Mouse (Mus musculus) MEL (cell line): ENCODE results near the gene Ttc12. TPM values are rescaled to one million over a fixed set of nuclear protein-coding genes. Genes with fewer than 3 reads are reported as not detected.

Experiments
- DNase-seq: peaks from one replicate; pipeline ENCODE4 v3.0.0; 2011; ENCODE audit warnings: low read depth, low spot score
- H3K27ac ChIP-seq: 2 replicates; pipeline ENCODE4 v1.5.1; 2012; ENCODE audit warnings: low read depth, mild to moderate bottlenecking, control low read depth, low read length, moderate library complexity; ENCODE audit not compliant: control insufficient read depth
- H3K27me3 ChIP-seq, 2 experiments: fragments of 150-350 bp in 1 of 2; sonication (generic) in 1 of 2; 2 replicates each; pipeline ENCODE4 v1.6.1; 2012; ENCODE audit warnings: low read length in 2 of 2, mild to moderate bottlenecking in 2 of 2, improper control_type of control experiment in 1 of 2, moderate library complexity in 1 of 2; ENCODE audit not compliant: insufficient read depth in 2 of 2, control insufficient read depth in 1 of 2
- H3K36me3 ChIP-seq, 2 experiments: 2 replicates each; pipeline ENCODE4 v1.6.1; 2012 to 2014; ENCODE audit warnings: low read length in 2 of 2, improper control_type of control experiment in 1 of 2, inconsistent platforms in 1 of 2, mild to moderate bottlenecking in 1 of 2; ENCODE audit not compliant: insufficient read depth in 2 of 2, control insufficient read depth in 1 of 2
- H3K4me1 ChIP-seq, 2 experiments: fragments of 150-350 bp in 1 of 2; sonication (generic) in 1 of 2; 2 replicates each; pipeline ENCODE4 v1.6.1; 2012; ENCODE audit warnings: low read length in 2 of 2, improper control_type of control experiment in 1 of 2, mild to moderate bottlenecking in 1 of 2; ENCODE audit not compliant: insufficient read depth in 2 of 2, control insufficient read depth in 1 of 2
- H3K4me3 ChIP-seq, 2 experiments: fragments of 150-350 bp in 1 of 2; sonication (generic) in 1 of 2; 2 replicates each; pipeline ENCODE4 v1.5.1; 2012; ENCODE audit warnings: low read depth in 2 of 2, low read length in 2 of 2, mild to moderate bottlenecking in 2 of 2, moderate library complexity in 2 of 2, control low read depth in 1 of 2, improper control_type of control experiment in 1 of 2; ENCODE audit not compliant: control insufficient read depth in 1 of 2, insufficient read depth in 1 of 2
- H3K79me2 ChIP-seq: 2 replicates; pipeline ENCODE4 v1.6.1; 2012; ENCODE audit warnings: mild to moderate bottlenecking, low read length, moderate library complexity; ENCODE audit not compliant: control insufficient read depth, poor library complexity, insufficient read depth
- H3K9ac ChIP-seq: 2 replicates; pipeline ENCODE4 v1.6.1; 2012; ENCODE audit warnings: low read depth, mild to moderate bottlenecking, control low read depth, low read length, moderate library complexity; ENCODE audit not compliant: control insufficient read depth, poor library complexity, severe bottlenecking
- H3K9me3 ChIP-seq: fragments of 150-350 bp; sonication (generic); replicated peaks from 2 replicates; pipeline ENCODE4 v1.6.1; 2012; ENCODE audit warnings: mild to moderate bottlenecking, low read length, improper control_type of control experiment, moderate library complexity; ENCODE audit not compliant: insufficient read depth
- BHLHE40 ChIP-seq: IDR thresholded peaks from 2 replicates; pipeline ENCODE4 v1.6.1; 2012; ENCODE audit warnings: low read depth, mild to moderate bottlenecking, inconsistent platforms, low read length, improper control_type of control experiment, borderline replicate concordance
- CHD1 ChIP-seq: IDR thresholded peaks from 2 replicates; pipeline ENCODE4 v1.6.1; 2012; ENCODE audit warnings: low read depth, mild to moderate bottlenecking, inconsistent platforms, low read length, improper control_type of control experiment
- CTCF ChIP-seq, 3 experiments: IDR thresholded peaks in 2 of 3; conservative IDR thresholded peaks in 1 of 3; 2 replicates each; pipeline ENCODE4 v1.5.1; 2011 to 2012; ENCODE audit warnings: low read length in 3 of 3, low read depth in 2 of 3, mild to moderate bottlenecking in 2 of 3, improper control_type of control experiment in 1 of 3, inconsistent platforms in 1 of 3, mixed read lengths in 1 of 3, moderate library complexity in 1 of 3; ENCODE audit not compliant: control insufficient read depth in 1 of 3, insufficient read depth in 1 of 3, poor library complexity in 1 of 3, severe bottlenecking in 1 of 3
- E2F4 ChIP-seq: IDR thresholded peaks from 2 replicates; pipeline ENCODE4 v1.6.1; 2011; ENCODE audit warnings: low read depth, low read length, improper control_type of control experiment, borderline replicate concordance
- ELF1 ChIP-seq: IDR thresholded peaks from 2 replicates; pipeline ENCODE4 v1.6.1; 2014; ENCODE audit warnings: low read depth, mild to moderate bottlenecking, inconsistent platforms, low read length, improper control_type of control experiment, moderate library complexity
- EP300 ChIP-seq, 2 experiments: IDR thresholded peaks; 2 replicates each; pipeline ENCODE4 v1.6.1; 2011; ENCODE audit warnings: improper control_type of control experiment in 2 of 2, low read length in 2 of 2, low read depth in 1 of 2, mild to moderate bottlenecking in 1 of 2
- JUND ChIP-seq: IDR thresholded peaks from 2 replicates; pipeline ENCODE4 v1.6.1; 2011; ENCODE audit warnings: low read depth, mild to moderate bottlenecking, improper control_type of control experiment, low read length
- KAT2A ChIP-seq: conservative IDR thresholded peaks from 2 replicates; pipeline ENCODE4 v1.6.1; 2012; ENCODE audit warnings: low read depth, low read length, improper control_type of control experiment, inconsistent platforms
- MAFK ChIP-seq: IDR thresholded peaks from 2 replicates; pipeline ENCODE4 v1.6.1; 2011; ENCODE audit warnings: low read depth, mild to moderate bottlenecking, low read length, improper control_type of control experiment, borderline replicate concordance
- MXI1 ChIP-seq: IDR thresholded peaks from 2 replicates; pipeline ENCODE4 v1.6.1; 2011; ENCODE audit warnings: mild to moderate bottlenecking, low read depth, low read length, improper control_type of control experiment
- MYB ChIP-seq: IDR thresholded peaks from 2 replicates; pipeline ENCODE4 v1.6.1; 2011; ENCODE audit warnings: mild to moderate bottlenecking, low read depth, low read length, improper control_type of control experiment
- MYC ChIP-seq: IDR thresholded peaks from 2 replicates; pipeline ENCODE4 v1.6.1; 2011; ENCODE audit warnings: low read depth, mild to moderate bottlenecking, low read length, improper control_type of control experiment, moderate library complexity
- NELFE ChIP-seq: IDR thresholded peaks from 2 replicates; pipeline ENCODE4 v1.6.1; 2011; ENCODE audit warnings: low read depth, low read length, improper control_type of control experiment
- POLR2AphosphoS5 ChIP-seq: IDR thresholded peaks from 2 replicates; pipeline ENCODE4 v1.6.1; 2012; ENCODE audit warnings: low read depth, borderline replicate concordance, mild to moderate bottlenecking, inconsistent platforms, low read length, moderate library complexity, mixed read lengths
- RCOR1 ChIP-seq: IDR thresholded peaks from 2 replicates; pipeline ENCODE4 v1.6.1; 2012; ENCODE audit warnings: low read depth, mild to moderate bottlenecking, inconsistent platforms, low read length, improper control_type of control experiment
- SIN3A ChIP-seq: IDR thresholded peaks from 2 replicates; pipeline ENCODE4 v1.6.1; 2012; ENCODE audit warnings: low read length, improper control_type of control experiment, inconsistent platforms
- TCF12 ChIP-seq: IDR thresholded peaks from 2 replicates; pipeline ENCODE4 v1.6.1; 2014; ENCODE audit warnings: low read depth, mild to moderate bottlenecking, inconsistent platforms, low read length, improper control_type of control experiment, moderate library complexity
- USF1 ChIP-seq: IDR thresholded peaks from 2 replicates; pipeline ENCODE4 v1.6.1; 2014; ENCODE audit warnings: low read depth, mild to moderate bottlenecking, inconsistent platforms, low read length, improper control_type of control experiment, moderate library complexity
- ZMIZ1 ChIP-seq: IDR thresholded peaks from 2 replicates; pipeline ENCODE4 v1.6.1; 2012; ENCODE audit warnings: low read depth, mild to moderate bottlenecking, inconsistent platforms, low read length, improper control_type of control experiment, moderate library complexity
- ZNF384 ChIP-seq: IDR thresholded peaks from 2 replicates; pipeline ENCODE4 v1.6.1; 2012; ENCODE audit warnings: low read depth, mild to moderate bottlenecking, inconsistent platforms, low read length, improper control_type of control experiment
- polyA plus RNA-seq, 2 experiments: library from polyadenylated mRNA; stranded (reverse) in 1 of 2; unstranded in 1 of 2; fragments of >175 nt in 1 of 2; fragments of >200 nt in 1 of 2; gene quantifications; 2 replicates each; pipeline versions ENCODE4 v1.2.1 to v1.2.4; 2012; ENCODE audit warnings: low replicate concordance in 2 of 2, low read depth in 1 of 2; ENCODE audit not compliant: insufficient read length in 2 of 2, insufficient read depth in 1 of 2, missing spikeins in 1 of 2
- total RNA-seq: library from RNA; depleted of rRNA; stranded (reverse); fragments of 300-350 nt; gene quantifications from 2 replicates; pipeline ENCODE4 v1.2.3, GENCODE M21; 2012

Ttc12 gene
- total and polyA plus RNA-seq, 3 experiments: 0.31 to 0.78 TPM; not detected in 1

- no peaks in the 10 kb centered on the region for H3K4me1 ChIP-seq
- TF ChIP-seq SIN3A (no peak), ZNF384 (no peak), MAFK (no peak), CHD1 (no peak), TCF12 (no peak), KAT2A (no peak), BHLHE40 (no peak), POLR2AphosphoS5 (no peak), NELFE (no peak), JUND (no peak), MYC (no peak), ZMIZ1 (no peak), MXI1 (no peak), USF1 (no peak), EP300 (IDR thresholded peaks at IDR 0.05; ENCODE audit: low read depth in 1 of 2, low read length in 2 of 2) (no peak), ELF1 (no peak)
- no peak overlapping the region for H3K4me3 ChIP-seq
- H3K9ac ChIP-seq: no peak overlapping the region
- H3K9me3 ChIP-seq: no peaks in the 10 kb centered on the region
- no peaks in the 10 kb centered on the region for H3K79me2 ChIP-seq
- no peak for DNase-seq
- H3K36me3 ChIP-seq: no peaks in the 10 kb centered on the region
- no peaks in the 10 kb centered on the region for H3K27me3 ChIP-seq
- H3K27ac ChIP-seq: no peak overlapping the region
Measured at GRCm38 (mm10) chr9:49514306-49514705, 28.3 kb upstream of the Ttc12 start.

GRCm38 (mm10) chr9:49510666-49511065, 24.6 kb upstream of the Ttc12 start:
- no peak overlapping the region for H3K9ac ChIP-seq
- no peak for DNase-seq
- no peaks in the 10 kb centered on the region for H3K36me3 ChIP-seq
- no peaks in the 10 kb centered on the region for H3K9me3 ChIP-seq
- H3K27me3 ChIP-seq: no peaks in the 10 kb centered on the region
- no peak for TF ChIP-seq E2F4
- TF ChIP-seq RCOR1: no peak
- TF ChIP-seq JUND: no peak
- no peak for TF ChIP-seq MYB
- TF ChIP-seq CTCF (IDR thresholded peaks at IDR 0.05 in 2 of 3, conservative IDR thresholded peaks at IDR 0.05 in 1 of 3; ENCODE audit: control insufficient read depth in 1 of 3, insufficient read depth in 1 of 3, low read depth in 2 of 3, low read length in 3 of 3, poor library complexity in 1 of 3, severe bottlenecking in 1 of 3): no peak
- no peak for TF ChIP-seq MXI1
- no peak for TF ChIP-seq CHD1
- TF ChIP-seq SIN3A: no peak
- TF ChIP-seq, all 39 proteins: peak for 0
- Histone ChIP-seq H3K27ac (no peak overlapping the region), H3K79me2 (no peaks in the 10 kb centered on the region), H3K4me1 (no peaks in the 10 kb centered on the region), H3K4me3 (no peak overlapping the region)
